In genomic region chr2:171332826-171333225, GRCm38 (mm10) we compare ENCODE assay signal across 22 mouse cellular contexts.
DNase-seq lines count a peak whose midpoint lies in the region; ATAC-seq and TF ChIP-seq lines count a peak whose summit lies in the region.
"Had no signal": no experiment of that assay in that cellular context is flagged by ENCODE, and none has a peak within 500 bp of the region (broad histone marks: within the 10 kb centered on the region; RNA-seq: fewer than 3 reads in every experiment).

No protein-coding gene starts in this region.

- H3K9ac ChIP-seq in hindbrain, embryonic 13.5 days, result no peak overlapping the region
- H3K9ac ChIP-seq: embryonic facial prominence, embryonic 12.5 days; limb, embryonic 15.5 days; liver, embryonic 13.5 days had no signal

- intact Hi-C loops in left cerebral cortex, adult 2 months (cut with DNase I), result loop anchor here (2.0 kb wide), 1 partner anchor 26 kb away; no protein-coding TSS in a partner anchor
- intact Hi-C loops in left cerebral cortex, postnatal 10 days (cut with DNase I), result no loop called here

- ATAC-seq in hindbrain, embryonic 13.5 days (ENCODE audit: low FRiP score), result no peak
- no peak for ATAC-seq in inflammation-experienced regulatory T-cells, adult 6 months
- ATAC-seq: forebrain, embryonic 14.5 days; intestine, postnatal 0 days; Patski had no signal

- WGBS in hindbrain, embryonic 13.5 days, result 85% methylated on average over 8 of the region's 8 CpGs

- no peak for TF ChIP-seq CTCF in left cerebral cortex, adult 2 months (IDR thresholded peaks at IDR 0.05)

- no peak overlapping the region for H3K27ac ChIP-seq in left cerebral cortex, adult 2 months
- H3K27ac ChIP-seq in hindbrain, embryonic 13.5 days, result no peak overlapping the region
- H3K27ac ChIP-seq: embryonic facial prominence, embryonic 12.5 days; limb, embryonic 10.5 days; limb, embryonic 15.5 days; liver, embryonic 13.5 days had no signal

- H3K27me3 ChIP-seq in hindbrain, embryonic 13.5 days, result 0 out of 2 replicates have a peak, but pooled peaks cover 2% of the 10 kb centered on the region
- H3K27me3 ChIP-seq: embryonic facial prominence, embryonic 12.5 days; limb, embryonic 15.5 days; liver, embryonic 13.5 days; Patski had no signal

- H3K9me3 ChIP-seq in hindbrain, embryonic 13.5 days, result no peaks in the 10 kb centered on the region
- H3K9me3 ChIP-seq: embryonic facial prominence, embryonic 12.5 days; limb, embryonic 10.5 days; limb, embryonic 15.5 days had no signal

- no peaks in the 10 kb centered on the region for H3K36me3 ChIP-seq in hindbrain, embryonic 13.5 days
- H3K36me3 ChIP-seq: embryonic facial prominence, embryonic 12.5 days; limb, embryonic 10.5 days; limb, embryonic 15.5 days; liver, embryonic 13.5 days had no signal

- peak; percentile 28 to 37 for DNase-seq in left cerebral cortex, adult 2 months (ENCODE audit: extremely low spot score in 1 of 2, low spot score in 2 of 2)
- DNase-seq in left cerebral cortex, postnatal 10 days (ENCODE audit: extremely low spot score in 1 of 2, low spot score in 2 of 2), result no peak
- DNase-seq in left cerebral cortex, adult 9 months (ENCODE audit: low spot score in 2 of 2), result peak; percentile 7 to 42
- DNase-seq in right cerebral cortex, postnatal 10 days (ENCODE audit: low spot score in 2 of 2), result peak; percentile 31 to 46
- DNase-seq in heart, adult 11 months, result no peak
- DNase-seq: adrenal gland, postnatal 10 days; cerebellum, adult 11-12 months; cerebellum, adult 9-11 months; heart, postnatal 14 days; kidney, postnatal 14 days; liver, embryonic 13.5 days; lung, adult 18-20 months; lung, postnatal 10 days; midbrain, embryonic 14.5 days had no signal

- H3K4me1 ChIP-seq in hindbrain, embryonic 13.5 days (replicated peaks), result peaks cover 12% of the 10 kb centered on the region
- H3K4me1 ChIP-seq: embryonic facial prominence, embryonic 12.5 days; limb, embryonic 15.5 days; liver, embryonic 13.5 days had no signal

- no peak overlapping the region for H3K4me2 ChIP-seq in hindbrain, embryonic 13.5 days
- H3K4me2 ChIP-seq: embryonic facial prominence, embryonic 12.5 days; limb, embryonic 15.5 days; liver, embryonic 13.5 days had no signal

- no peak overlapping the region for H3K4me3 ChIP-seq in left cerebral cortex, adult 2 months
- H3K4me3 ChIP-seq in hindbrain, embryonic 13.5 days, result no peak overlapping the region
- H3K4me3 ChIP-seq: embryonic facial prominence, embryonic 12.5 days; limb, embryonic 10.5 days; limb, embryonic 15.5 days; liver, embryonic 13.5 days had no signal

Comparison
In these comparisons a context has a peak if more than half of its experiments do, and no peak if none do; other contexts are left out.
1. DNase-seq: peak in left cerebral cortex, adult 2 months (2 of 2), left cerebral cortex, adult 9 months (2 of 2) and right cerebral cortex, postnatal 10 days (2 of 2); none in left cerebral cortex, postnatal 10 days (0 of 2) and heart, adult 11 months (single experiment).